Mouse (Mus musculus) lung, embryonic 16.5 days (tissue): Measurements from ENCODE around the gene 4933406M09Rik. TPM values are rescaled to one million over a fixed set of nuclear protein-coding genes. Genes with fewer than 3 reads are reported as not detected.

ENCODE experiments used
- polyA plus RNA-seq: library from polyadenylated mRNA; unstranded; fragments of >200 nt; fragmentation: Nextera tagmentation; extraction: Ambion mirVana; gene quantifications from 2 replicates; pipeline ENCODE4 v1.2.1, GENCODE M21; 2015

4933406M09Rik gene
- polyA plus RNA-seq, 1 experiment from 2014 or later: not detected

Other genes with a start within 250 kb of the 4933406M09Rik start
- 1.2 and 2.0 TPM in 2 replicates for gene Chil1, start 203.8 kb upstream of the 4933406M09Rik start, polyA plus RNA-seq
- gene Mybph, start 192.5 kb upstream of the 4933406M09Rik start, polyA plus RNA-seq: 1.3 and 2.5 TPM in 2 replicates
- 8.4 and 9.0 TPM in 2 replicates for gene Adora1, start 150.5 kb upstream of the 4933406M09Rik start, polyA plus RNA-seq
- 2.9 and 6.8 TPM in 2 replicates for gene Myog, start 96.0 kb upstream of the 4933406M09Rik start, polyA plus RNA-seq
- 2.9 and 3.9 TPM in 2 replicates for gene Ppfia4, start 53.0 kb upstream of the 4933406M09Rik start, polyA plus RNA-seq
- 77.6 and 80.7 TPM in 2 replicates for gene Tmem183a, start 24.0 kb upstream of the 4933406M09Rik start, polyA plus RNA-seq
- 42.5 and 43.9 TPM in 2 replicates for gene Cyb5r1, start 19.6 kb downstream of the 4933406M09Rik start, polyA plus RNA-seq
- gene Adipor1, start 29.4 kb downstream of the 4933406M09Rik start, polyA plus RNA-seq: 95.5 and 97.4 TPM in 2 replicates
- gene Klhl12, start 69.6 kb downstream of the 4933406M09Rik start, polyA plus RNA-seq: 26.8 and 27.5 TPM in 2 replicates
- 37.3 and 39.2 TPM in 2 replicates for gene Rabif, start 108.7 kb downstream of the 4933406M09Rik start, polyA plus RNA-seq
- not detected in 2 replicates for gene Mgat4e, start 163.7 kb downstream of the 4933406M09Rik start, polyA plus RNA-seq
- 43.4 and 46.4 TPM in 2 replicates for gene Kdm5b, start 174.2 kb downstream of the 4933406M09Rik start, polyA plus RNA-seq